In the genomic region with DNA sequence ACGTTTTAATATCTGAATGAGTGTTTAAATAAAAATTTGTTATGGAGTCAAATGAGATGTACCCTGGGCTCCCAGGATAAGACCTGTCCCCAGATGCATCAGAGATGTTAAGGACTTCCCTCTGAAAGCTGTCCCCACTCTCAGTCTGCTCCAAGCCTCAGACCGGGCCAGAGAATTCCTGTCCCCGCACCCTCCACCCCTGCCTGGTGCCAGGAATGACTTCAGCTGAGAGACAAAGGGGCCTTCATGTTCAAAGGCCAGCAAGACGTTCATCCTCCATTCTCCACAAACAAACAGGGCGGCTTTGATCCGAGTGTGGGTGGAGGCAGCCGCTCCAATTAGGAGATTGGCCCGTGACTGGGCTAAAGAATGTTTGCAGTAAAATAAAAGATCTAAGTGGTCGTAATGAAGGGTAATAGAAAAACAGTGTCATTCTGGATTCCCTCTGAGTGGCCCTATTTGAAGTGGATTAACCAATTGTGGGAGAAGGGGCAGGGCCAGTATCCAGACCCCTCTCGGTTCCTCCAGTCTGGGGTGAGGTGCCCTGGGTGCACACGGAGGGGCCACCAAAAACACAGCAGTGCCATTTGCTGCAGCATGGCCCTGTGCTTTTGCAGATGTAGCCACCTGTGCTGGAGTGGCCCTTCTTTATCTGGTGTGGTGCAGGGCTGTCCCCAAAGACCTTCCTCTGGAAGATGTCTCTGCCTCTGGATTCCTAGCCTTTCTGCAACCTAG, we compare ENCODE assay signal across 9 mouse cellular contexts. TPM values are rescaled to one million over a fixed set of nuclear protein-coding genes. Genes with fewer than 3 reads are reported as not detected.
A peak's percentile ranks its signal among the peaks of the same experiment; 100 is the strongest.
DNase-seq lines count a peak whose midpoint lies in the region; ATAC-seq lines count a peak whose summit lies in the region.
"Had no signal": no experiment of that assay in that cellular context is flagged by ENCODE, and none has a peak within 500 bp of the region (broad histone marks: within the 10 kb centered on the region; RNA-seq: fewer than 3 reads in every experiment).

No protein-coding gene starts in this region.

- peak overlapping the region; percentile 37; the same call in 1 of the 2 replicates for H3K27ac ChIP-seq in kidney, embryonic 15.5 days
- H3K27ac ChIP-seq in embryonic facial prominence, embryonic 10.5 days (replicated peaks), result peak overlapping the region; percentile 48; the same call in 1 of the 2 replicates
- H3K27ac ChIP-seq in hindbrain, embryonic 12.5 days, result no peak overlapping the region
- peak overlapping the region; percentile 36; the same call in 1 of the 2 replicates for H3K27ac ChIP-seq in limb, embryonic 10.5 days
- no peak overlapping the region for H3K27ac ChIP-seq in intestine, embryonic 15.5 days

- no peak overlapping the region for H3K4me2 ChIP-seq in kidney, embryonic 15.5 days
- H3K4me2 ChIP-seq in hindbrain, embryonic 12.5 days (replicated peaks), result no peak overlapping the region; the same call in 1 of the 2 replicates
- H3K4me2 ChIP-seq in intestine, embryonic 15.5 days (replicated peaks), result no peak overlapping the region

- no peak; the same call in 1 of the 2 replicates for ATAC-seq in kidney, embryonic 15.5 days (replicated peaks; ENCODE audit: low FRiP score)
- ATAC-seq in hindbrain, embryonic 12.5 days (ENCODE audit: low FRiP score), result 0 out of 2 replicates have a peak, but pooled peaks have one; percentile 50
- no peak for ATAC-seq in intestine, embryonic 15.5 days
- ATAC-seq in inflammation-experienced regulatory T-cells, adult 6 months, result no peak
- ATAC-seq in erythroid progenitor cell, adult 5-6 weeks (replicated peaks; ENCODE audit: low FRiP score, poor library complexity, severe bottlenecking), result no peak

- H3K9me3 ChIP-seq in kidney, embryonic 15.5 days (replicated peaks), result no peaks in the 10 kb centered on the region
- peaks cover 3% of the 10 kb centered on the region; the same call in 1 of the 2 replicates for H3K9me3 ChIP-seq in embryonic facial prominence, embryonic 10.5 days
- peaks cover 7% of the 10 kb centered on the region for H3K9me3 ChIP-seq in hindbrain, embryonic 12.5 days (replicated peaks)
- no peaks in the 10 kb centered on the region for H3K9me3 ChIP-seq in limb, embryonic 10.5 days (replicated peaks)
- no peaks in the 10 kb centered on the region for H3K9me3 ChIP-seq in intestine, embryonic 15.5 days

- 10% methylated on average over 11 of the region's 11 CpGs for WGBS in kidney, embryonic 15.5 days
- WGBS in embryonic facial prominence, embryonic 10.5 days, result 7% methylated on average over 11 of the region's 11 CpGs
- WGBS in hindbrain, embryonic 12.5 days, result 8% methylated on average over 11 of the region's 11 CpGs
- 9% methylated on average over 11 of the region's 11 CpGs for WGBS in limb, embryonic 10.5 days
- WGBS in intestine, embryonic 15.5 days, result 18% methylated on average over 11 of the region's 11 CpGs

- no peaks in the 10 kb centered on the region for H3K27me3 ChIP-seq in kidney, embryonic 15.5 days
- H3K27me3 ChIP-seq in embryonic facial prominence, embryonic 10.5 days (replicated peaks; ENCODE audit: low read depth, poor library complexity, severe bottlenecking), result peaks cover 24% of the 10 kb centered on the region
- H3K27me3 ChIP-seq in hindbrain, embryonic 12.5 days, result no peaks in the 10 kb centered on the region
- no peaks in the 10 kb centered on the region for H3K27me3 ChIP-seq in limb, embryonic 10.5 days (ENCODE audit: low read depth, poor library complexity, severe bottlenecking)
- no peaks in the 10 kb centered on the region for H3K27me3 ChIP-seq in intestine, embryonic 15.5 days (replicated peaks)

- H3K4me3 ChIP-seq in kidney, embryonic 15.5 days (replicated peaks), result no peak overlapping the region
- no peak overlapping the region for H3K4me3 ChIP-seq in embryonic facial prominence, embryonic 10.5 days
- H3K4me3 ChIP-seq in hindbrain, embryonic 12.5 days, result no peak overlapping the region
- H3K4me3 ChIP-seq in limb, embryonic 10.5 days, result no peak overlapping the region
- H3K4me3 ChIP-seq in intestine, embryonic 15.5 days (replicated peaks), result no peak overlapping the region
- H3K4me3 ChIP-seq: megakaryocyte, embryonic 14.5 days had no signal

- H3K9ac ChIP-seq in kidney, embryonic 15.5 days, result no peak overlapping the region
- no peak overlapping the region for H3K9ac ChIP-seq in hindbrain, embryonic 12.5 days
- H3K9ac ChIP-seq in intestine, embryonic 15.5 days, result no peak overlapping the region

- no peaks in the 10 kb centered on the region for H3K36me3 ChIP-seq in kidney, embryonic 15.5 days
- H3K36me3 ChIP-seq in embryonic facial prominence, embryonic 10.5 days (replicated peaks), result no peaks in the 10 kb centered on the region
- H3K36me3 ChIP-seq in hindbrain, embryonic 12.5 days, result no peaks in the 10 kb centered on the region
- H3K36me3 ChIP-seq in limb, embryonic 10.5 days, result no peaks in the 10 kb centered on the region
- no peaks in the 10 kb centered on the region for H3K36me3 ChIP-seq in intestine, embryonic 15.5 days

- no peak for DNase-seq in kidney, postnatal 36 days
- peak; percentile 55 for DNase-seq in embryonic facial prominence, embryonic 10.5 days (ENCODE audit: low spot score)
- DNase-seq in limb, embryonic 10.5 days (ENCODE audit: low spot score), result no peak

- H3K4me1 ChIP-seq in kidney, embryonic 15.5 days, result peaks cover 7% of the 10 kb centered on the region
- H3K4me1 ChIP-seq in embryonic facial prominence, embryonic 10.5 days, result peaks cover 13% of the 10 kb centered on the region
- H3K4me1 ChIP-seq in hindbrain, embryonic 12.5 days, result peaks cover 13% of the 10 kb centered on the region
- peaks cover 6% of the 10 kb centered on the region for H3K4me1 ChIP-seq in limb, embryonic 10.5 days
- H3K4me1 ChIP-seq in intestine, embryonic 15.5 days (replicated peaks), result no peaks in the 10 kb centered on the region; the same call in 1 of the 2 replicates
- H3K4me1 ChIP-seq: megakaryocyte, embryonic 14.5 days had no signal

RNA-seq across cellular contexts. Expression of gene Nkd1, which starts 25.9 kb away (rescaled TPM):
- 60.0 and 68.1 TPM in 2 replicates for polyA plus RNA-seq in kidney, embryonic 15.5 days (2015; fragmentation: Nextera tagmentation; extraction: Ambion mirVana)
- 43.5 and 49.7 TPM in 2 replicates for polyA plus RNA-seq in embryonic facial prominence, embryonic 10.5 days (2016; fragmentation: Nextera tagmentation; extraction: Ambion mirVana)
- polyA plus RNA-seq in hindbrain, embryonic 12.5 days (2016; fragmentation: Nextera tagmentation; extraction: Ambion mirVana), result 106 and 111 TPM in 2 replicates
- 55.4 and 60.7 TPM in 2 replicates for polyA plus RNA-seq in limb, embryonic 10.5 days (2016; fragmentation: Nextera tagmentation; extraction: Ambion mirVana)
- polyA plus RNA-seq in intestine, embryonic 15.5 days (2015; fragmentation: Nextera tagmentation; extraction: Ambion mirVana), result 33.1 and 34.9 TPM in 2 replicates
- not detected for polyA plus RNA-seq in inflammation-experienced regulatory T-cells, adult 6 months (2017; shearing (Covaris generic))
- total RNA-seq in erythroid progenitor cell, adult 5-6 weeks (2015; ENCODE audit: low replicate concordance), result not detected in 2 replicates
- total RNA-seq in erythroid progenitor cell, adult 5-6 weeks (2017; ENCODE audit: low replicate concordance), result not detected in 2 replicates

Comparison
In these comparisons a context has a peak if more than half of its experiments do, and no peak if none do; other contexts are left out.
1. H3K27ac ChIP-seq: peak in kidney, embryonic 15.5 days (single experiment), embryonic facial prominence, embryonic 10.5 days (single experiment) and limb, embryonic 10.5 days (single experiment); none in hindbrain, embryonic 12.5 days (single experiment) and intestine, embryonic 15.5 days (single experiment).
2. RNA of gene Nkd1, which starts 25.9 kb away (polyA plus RNA-seq): 106 to 111 TPM in hindbrain, embryonic 12.5 days, 60.0 to 68.1 TPM in kidney, embryonic 15.5 days, 55.4 to 60.7 TPM in limb, embryonic 10.5 days, 43.5 to 49.7 TPM in embryonic facial prominence, embryonic 10.5 days and 33.1 to 34.9 TPM in intestine, embryonic 15.5 days; not detected in inflammation-experienced regulatory T-cells, adult 6 months; every median in the first group is over 10 times any median in the second.